Mouse (Mus musculus): ENCODE measurements around the gene Hpca. TPM values are rescaled to one million over a fixed set of nuclear protein-coding genes. Genes with fewer than 3 reads are reported as not detected.

The Hpca gene
- polyA plus RNA-seq, 1 experiment, result not detected

- Histone ChIP-seq H3K4me3 (ENCODE audit: insufficient read depth, low read depth, low read length) (no peak overlapping the region), H3K4me1 (ENCODE audit: control insufficient read depth, insufficient read depth, insufficient read length, low read length) (peaks cover 13% of the 10 kb centered on the region; the same call in 1 of the 2 replicates), H3K27ac (replicated peaks; ENCODE audit: low read depth, low read length) (no peak overlapping the region)
Observed at GRCm38 (mm10) chr4:129062281-129063075, 59.4 kb downstream of the Hpca start.

Other genes with a start within 250 kb of the Hpca start
- gene Trim62, start 238.5 kb downstream of the Hpca start, polyA plus RNA-seq (2012; ENCODE audit: insufficient read depth, insufficient read length, missing spikeins), result 0.40 and 0.50 TPM in 2 replicates
- gene Azin2, start 159.6 kb downstream of the Hpca start, polyA plus RNA-seq (2012; ENCODE audit: insufficient read depth, insufficient read length, missing spikeins), result 3.8 and 4.8 TPM in 2 replicates
- 311 and 382 TPM in 2 replicates for gene Ak2, start 130.1 kb downstream of the Hpca start, polyA plus RNA-seq (2012; ENCODE audit: insufficient read depth, insufficient read length, missing spikeins)
- 13.1 and 15.5 TPM in 2 replicates for gene Rnf19b, start 63.8 kb downstream of the Hpca start, polyA plus RNA-seq (2012; ENCODE audit: insufficient read depth, insufficient read length, missing spikeins)
- not detected in 2 replicates for gene Tmem54, start 16.5 kb downstream of the Hpca start, polyA plus RNA-seq (2012; ENCODE audit: insufficient read depth, insufficient read length, missing spikeins)
- 1.2 and 1.8 TPM in 2 replicates for gene Fndc5, start 15.0 kb upstream of the Hpca start, polyA plus RNA-seq (2012; ENCODE audit: insufficient read depth, insufficient read length, missing spikeins)
- gene S100pbp, start 67.7 kb upstream of the Hpca start, polyA plus RNA-seq (2012; ENCODE audit: insufficient read depth, insufficient read length, missing spikeins), result 4.6 and 12.6 TPM in 2 replicates
- 18.8 and 19.3 TPM in 2 replicates for gene Yars, start 67.7 kb upstream of the Hpca start, polyA plus RNA-seq (2012; ENCODE audit: insufficient read depth, insufficient read length, missing spikeins)
- 1.9 and 2.6 TPM in 2 replicates for gene C77080, start 139.4 kb upstream of the Hpca start, polyA plus RNA-seq (2012; ENCODE audit: insufficient read depth, insufficient read length, missing spikeins)
- gene Sync, start 165.6 kb upstream of the Hpca start, polyA plus RNA-seq (2012; ENCODE audit: insufficient read depth, insufficient read length, missing spikeins), result 0.75 and 1.3 TPM in 2 replicates
- 77.7 and 87.6 TPM in 2 replicates for gene Rbbp4, start 213.3 kb upstream of the Hpca start, polyA plus RNA-seq (2012; ENCODE audit: insufficient read depth, insufficient read length, missing spikeins)
- 92.1 and 127 TPM in 2 replicates for gene Zbtb8os, start 213.7 kb upstream of the Hpca start, polyA plus RNA-seq (2012; ENCODE audit: insufficient read depth, insufficient read length, missing spikeins)